Comparison of ENCODE assay signal across 30 mouse cellular contexts in genomic region chr14:68018686-68019085, GRCm38 (mm10).
DNase-seq lines count a peak whose midpoint lies in the region; ATAC-seq lines count a peak whose summit lies in the region.
"Had no signal": no experiment of that assay in that cellular context is flagged by ENCODE, and none has a peak within 500 bp of the region (broad histone marks: within the 10 kb centered on the region; RNA-seq: fewer than 3 reads in every experiment).

No protein-coding gene starts in this region.

- H3K9ac ChIP-seq in hindbrain, embryonic 11.5 days (ENCODE audit: low read depth, low read length) = no peak overlapping the region
- no peak overlapping the region for H3K9ac ChIP-seq in hindbrain, embryonic 14.5 days
- no peak overlapping the region for H3K9ac ChIP-seq in neural tube, embryonic 13.5 days
- H3K9ac ChIP-seq in neural tube, embryonic 15.5 days (replicated peaks) = no peak overlapping the region
- H3K9ac ChIP-seq: embryonic facial prominence, embryonic 13.5 days; forebrain, embryonic 13.5 days; heart, embryonic 13.5 days had no signal

- intact Hi-C loops in left cerebral cortex, postnatal 10 days (cut with DNase I) = no loop called here

- H3K4me2 ChIP-seq in hindbrain, embryonic 11.5 days (replicated peaks; ENCODE audit: low read depth, low read length) = no peak overlapping the region
- H3K4me2 ChIP-seq in hindbrain, embryonic 14.5 days (replicated peaks) = no peak overlapping the region
- no peak overlapping the region for H3K4me2 ChIP-seq in neural tube, embryonic 13.5 days
- no peak overlapping the region for H3K4me2 ChIP-seq in neural tube, embryonic 15.5 days
- H3K4me2 ChIP-seq: embryonic facial prominence, embryonic 13.5 days; forebrain, embryonic 13.5 days; heart, embryonic 13.5 days had no signal

- no peaks in the 10 kb centered on the region for H3K27me3 ChIP-seq in hindbrain, embryonic 11.5 days (ENCODE audit: control insufficient read depth, insufficient read depth, low read length)
- no peaks in the 10 kb centered on the region for H3K27me3 ChIP-seq in hindbrain, embryonic 14.5 days (ENCODE audit: control insufficient read depth, insufficient read depth, low read length)
- no peaks in the 10 kb centered on the region for H3K27me3 ChIP-seq in neural tube, embryonic 13.5 days
- no peaks in the 10 kb centered on the region for H3K27me3 ChIP-seq in neural tube, embryonic 15.5 days (replicated peaks)
- H3K27me3 ChIP-seq: CH12.LX; embryonic facial prominence, embryonic 13.5 days; forebrain, embryonic 13.5 days; heart, embryonic 13.5 days had no signal

- no peak overlapping the region for H3K4me3 ChIP-seq in hindbrain, embryonic 11.5 days (ENCODE audit: low read depth, low read length)
- H3K4me3 ChIP-seq in hindbrain, embryonic 14.5 days (replicated peaks; ENCODE audit: low read length) = no peak overlapping the region
- H3K4me3 ChIP-seq in neural tube, embryonic 13.5 days = no peak overlapping the region
- no peak overlapping the region for H3K4me3 ChIP-seq in neural tube, embryonic 15.5 days (replicated peaks)
- H3K4me3 ChIP-seq: embryonic facial prominence, embryonic 10.5 days; embryonic facial prominence, embryonic 13.5 days; erythroblast, embryonic 14.5 days; forebrain, embryonic 10.5 days; forebrain, embryonic 13.5 days; heart, adult 2 months; heart, embryonic 10.5 days; heart, embryonic 13.5 days had no signal

- no peaks in the 10 kb centered on the region for H3K36me3 ChIP-seq in hindbrain, embryonic 11.5 days (ENCODE audit: control insufficient read depth, insufficient read depth, low read length)
- no peaks in the 10 kb centered on the region for H3K36me3 ChIP-seq in hindbrain, embryonic 14.5 days (replicated peaks; ENCODE audit: control insufficient read depth, insufficient read depth)
- H3K36me3 ChIP-seq in neural tube, embryonic 13.5 days = no peaks in the 10 kb centered on the region
- H3K36me3 ChIP-seq in neural tube, embryonic 15.5 days = no peaks in the 10 kb centered on the region
- H3K36me3 ChIP-seq: embryonic facial prominence, embryonic 10.5 days; embryonic facial prominence, embryonic 13.5 days; forebrain, embryonic 10.5 days; G1E; heart, embryonic 10.5 days; heart, embryonic 13.5 days had no signal

- peaks cover 5% of the 10 kb centered on the region for H3K4me1 ChIP-seq in hindbrain, embryonic 11.5 days (replicated peaks; ENCODE audit: control insufficient read depth, insufficient read depth, low read length)
- H3K4me1 ChIP-seq in hindbrain, embryonic 14.5 days (replicated peaks; ENCODE audit: control insufficient read depth, insufficient read depth, low read length) = peaks cover 8% of the 10 kb centered on the region; the same call in 1 of the 2 replicates
- H3K4me1 ChIP-seq in neural tube, embryonic 13.5 days (replicated peaks) = peaks cover 18% of the 10 kb centered on the region
- H3K4me1 ChIP-seq in neural tube, embryonic 15.5 days = peaks cover 10% of the 10 kb centered on the region

- H3K9me3 ChIP-seq in hindbrain, embryonic 11.5 days (ENCODE audit: control insufficient read depth, low read length) = no peaks in the 10 kb centered on the region
- no peaks in the 10 kb centered on the region for H3K9me3 ChIP-seq in hindbrain, embryonic 14.5 days (ENCODE audit: control insufficient read depth, low read length)
- no peaks in the 10 kb centered on the region for H3K9me3 ChIP-seq in neural tube, embryonic 13.5 days
- H3K9me3 ChIP-seq in neural tube, embryonic 15.5 days (replicated peaks) = no peaks in the 10 kb centered on the region
- H3K9me3 ChIP-seq: embryonic facial prominence, embryonic 10.5 days; embryonic facial prominence, embryonic 13.5 days; forebrain, embryonic 13.5 days; heart, embryonic 10.5 days; heart, embryonic 13.5 days had no signal

- DNase-seq in hindbrain, embryonic 11.5 days (ENCODE audit: low spot score) = peak; percentile 9
- DNase-seq in hindbrain, embryonic 14.5 days (ENCODE audit: low spot score) = no peak
- peak; percentile 53 for DNase-seq in retina, embryonic 14.5 days (ENCODE audit: low spot score)
- no peak for DNase-seq in spleen, postnatal 4 days (ENCODE audit: low spot score in 2 of 2)
- DNase-seq in left cerebral cortex, postnatal 10 days (ENCODE audit: extremely low spot score in 1 of 2, low spot score in 2 of 2) = no peak
- DNase-seq: adrenal gland, adult 2 months; adrenal gland, postnatal 14 days; B cell, adult 2 months; cerebellum, adult 11-12 months; cerebellum, adult 8-10 months; cerebellum, postnatal 10 days; cerebellum, postnatal 36 days; embryo, embryonic 11 days; gastrocnemius, postnatal 10 days; gastrocnemius, postnatal 36 days; heart, adult 2 months; heart, postnatal 14 days; heart, postnatal 4 days had no signal

- H3K27ac ChIP-seq in hindbrain, embryonic 11.5 days (ENCODE audit: low read depth, low read length) = peak overlapping the region; percentile 17
- H3K27ac ChIP-seq in hindbrain, embryonic 14.5 days = no peak overlapping the region
- H3K27ac ChIP-seq in neural tube, embryonic 13.5 days (replicated peaks) = peak overlapping the region; percentile 33; the same call in 1 of the 2 replicates
- H3K27ac ChIP-seq in neural tube, embryonic 15.5 days (replicated peaks) = no peak overlapping the region
- H3K27ac ChIP-seq: embryonic facial prominence, embryonic 10.5 days; embryonic facial prominence, embryonic 13.5 days; forebrain, embryonic 10.5 days; forebrain, embryonic 13.5 days; heart, adult 2 months; heart, embryonic 10.5 days; heart, embryonic 13.5 days had no signal

- ATAC-seq in hindbrain, embryonic 11.5 days (ENCODE audit: low FRiP score) = peak; percentile 47; the same call in 1 of the 2 replicates
- no peak for ATAC-seq in hindbrain, embryonic 14.5 days (ENCODE audit: low FRiP score)
- no peak for ATAC-seq in neural tube, embryonic 13.5 days (ENCODE audit: low read depth)
- ATAC-seq in neural tube, embryonic 15.5 days (ENCODE audit: low FRiP score) = no peak
- ATAC-seq: forebrain, embryonic 13.5 days; forebrain, embryonic 16.5 days had no signal

Comparison
In these comparisons a context has a peak if more than half of its experiments do, and no peak if none do; other contexts are left out.
1. DNase-seq: peak in hindbrain, embryonic 11.5 days (single experiment) and retina, embryonic 14.5 days (single experiment); none in hindbrain, embryonic 14.5 days (single experiment), spleen, postnatal 4 days (0 of 2) and left cerebral cortex, postnatal 10 days (0 of 2).
2. H3K27ac ChIP-seq: peak in hindbrain, embryonic 11.5 days (single experiment) and neural tube, embryonic 13.5 days (single experiment); none in hindbrain, embryonic 14.5 days (single experiment) and neural tube, embryonic 15.5 days (single experiment).